Mouse (Mus musculus) MEL (cell line): Measurements from ENCODE around the gene Hectd1.

Experiments
- CTCF ChIP-seq, 3 experiments: IDR thresholded peaks in 2 of 3; conservative IDR thresholded peaks in 1 of 3; 2 replicates each; pipeline ENCODE4 v1.5.1; 2011 to 2012; ENCODE audit warnings: low read length in 3 of 3, low read depth in 2 of 3, mild to moderate bottlenecking in 2 of 3, improper control_type of control experiment in 1 of 3, inconsistent platforms in 1 of 3, mixed read lengths in 1 of 3, moderate library complexity in 1 of 3; ENCODE audit not compliant: control insufficient read depth in 1 of 3, insufficient read depth in 1 of 3, poor library complexity in 1 of 3, severe bottlenecking in 1 of 3
- ETS1 ChIP-seq: IDR thresholded peaks from 2 replicates; pipeline ENCODE4 v1.6.1; 2012; ENCODE audit warnings: low read depth, mild to moderate bottlenecking, inconsistent platforms, low read length, improper control_type of control experiment, moderate library complexity
- HCFC1 ChIP-seq: IDR thresholded peaks from 2 replicates; pipeline ENCODE4 v1.6.1; 2012; ENCODE audit warnings: low read depth, mild to moderate bottlenecking, inconsistent platforms, low read length, improper control_type of control experiment, moderate library complexity
- MXI1 ChIP-seq: IDR thresholded peaks from 2 replicates; pipeline ENCODE4 v1.6.1; 2011; ENCODE audit warnings: mild to moderate bottlenecking, low read depth, low read length, improper control_type of control experiment
- POLR2A ChIP-seq, 2 experiments: IDR thresholded peaks; 2 replicates each; pipeline ENCODE4 v1.6.1; 2011 to 2012; ENCODE audit warnings: low read length in 2 of 2, mild to moderate bottlenecking in 2 of 2, control low read depth in 1 of 2, improper control_type of control experiment in 1 of 2, low read depth in 1 of 2, moderate library complexity in 1 of 2; ENCODE audit not compliant: control insufficient read depth in 1 of 2, insufficient read depth in 1 of 2, poor library complexity in 1 of 2
- POLR2AphosphoS5 ChIP-seq: IDR thresholded peaks from 2 replicates; pipeline ENCODE4 v1.6.1; 2012; ENCODE audit warnings: low read depth, borderline replicate concordance, mild to moderate bottlenecking, inconsistent platforms, low read length, moderate library complexity, mixed read lengths
- TAL1 ChIP-seq: IDR thresholded peaks from 2 replicates; pipeline ENCODE4 v1.6.1; 2012; ENCODE audit warnings: mild to moderate bottlenecking, inconsistent platforms, low read length, moderate library complexity, mixed read lengths

DNA sequence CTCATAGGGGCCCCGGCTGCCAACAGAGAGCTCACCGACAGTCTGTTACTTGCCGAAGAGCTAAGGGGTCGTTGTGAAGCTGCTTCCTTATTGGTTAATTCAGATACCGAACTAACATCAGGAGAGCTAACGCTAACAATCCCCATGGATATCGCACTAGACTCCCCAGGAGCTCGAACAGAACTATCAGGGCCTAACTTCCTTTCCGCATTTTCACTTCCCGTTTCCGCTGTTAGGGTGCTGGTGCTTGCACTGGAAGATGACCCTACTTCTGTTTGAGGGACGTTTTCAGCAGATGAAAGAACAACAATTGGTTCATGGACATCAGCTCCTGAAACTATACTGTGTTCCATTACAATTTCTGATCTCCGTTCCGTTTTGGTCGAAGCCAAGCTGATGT is 60.6 kb downstream of the Hectd1 start:
- TF ChIP-seq MXI1 = no peak
- no peak for TF ChIP-seq POLR2A (IDR thresholded peaks at IDR 0.05; ENCODE audit: control insufficient read depth in 1 of 2, insufficient read depth in 1 of 2, low read depth in 1 of 2, low read length in 2 of 2, poor library complexity in 1 of 2)
- no peak for TF ChIP-seq ETS1
- no peak for TF ChIP-seq HCFC1
- TF ChIP-seq CTCF (IDR thresholded peaks at IDR 0.05 in 2 of 3, conservative IDR thresholded peaks at IDR 0.05 in 1 of 3; ENCODE audit: control insufficient read depth in 1 of 3, insufficient read depth in 1 of 3, low read depth in 2 of 3, low read length in 3 of 3, poor library complexity in 1 of 3, severe bottlenecking in 1 of 3) = no peak
- TF ChIP-seq POLR2AphosphoS5 = no peak
- no peak for TF ChIP-seq TAL1
